Mouse (Mus musculus) mouse embryonic stem cell (cell line): ENCODE data around the gene Bpi.

Experiments used
- in situ Hi-C, 2 experiments: fragments of 300-500 bp; cut with MboI; formaldehyde crosslinking; loops; 1 replicate in 1 of 2; 3 replicates in 1 of 2; pipeline ENCODE4 v1.14.3; 2019 to 2020; ENCODE audit warnings: low sequenced_read_pairs in 2 of 2, low pct_unique_long_range_greater_than_20kb in 1 of 2, mixed read lengths in 1 of 2; ENCODE audit not compliant: unreplicated experiment in 1 of 2

The Bpi gene

DNA sequence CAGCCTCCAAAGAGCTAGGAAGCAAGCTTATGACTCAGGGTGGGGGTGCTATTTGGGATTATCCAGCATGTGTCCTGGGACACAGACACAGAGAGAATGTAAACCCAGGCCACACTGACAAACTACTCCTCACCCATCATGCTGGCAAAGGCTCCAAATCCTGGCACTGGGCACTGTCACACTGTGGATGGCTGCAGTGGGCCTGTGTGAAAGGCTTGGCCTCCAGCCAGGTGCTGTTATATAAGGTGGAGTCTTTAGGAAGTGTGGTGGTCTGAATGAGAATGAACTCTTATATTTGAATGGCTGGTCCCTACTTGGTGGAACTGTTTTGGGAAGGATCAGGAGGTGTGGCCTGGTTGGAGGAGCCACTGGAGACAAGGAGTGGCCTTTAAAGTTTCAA, 21.2 kb upstream of the Bpi start:
- in situ Hi-C loops: no loop called here

DNA sequence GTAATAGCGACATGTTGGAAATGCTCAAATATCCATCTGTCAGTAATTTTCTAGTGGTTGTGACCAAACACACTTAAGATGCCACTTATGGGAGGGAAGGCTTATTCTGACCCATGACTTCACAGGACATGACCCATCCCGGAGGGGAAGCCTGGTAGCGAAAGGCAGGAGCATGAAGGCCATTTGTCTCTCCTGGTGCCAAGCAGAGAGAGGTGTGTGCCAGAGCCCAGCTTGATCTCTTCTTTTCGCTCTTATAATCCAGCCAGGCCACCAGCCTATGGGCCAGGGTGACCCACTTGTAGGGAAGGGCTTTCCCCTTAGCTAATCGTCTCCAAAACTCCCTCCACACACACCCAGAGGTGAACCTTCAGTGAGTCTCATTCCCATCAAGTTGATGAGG, 19.8 kb upstream of the Bpi start:
- in situ Hi-C loops: no loop called here

GRCm38 (mm10) chr2:158241126-158241738, 16.7 kb upstream of the Bpi start:
- in situ Hi-C loops: no loop called here

DNA sequence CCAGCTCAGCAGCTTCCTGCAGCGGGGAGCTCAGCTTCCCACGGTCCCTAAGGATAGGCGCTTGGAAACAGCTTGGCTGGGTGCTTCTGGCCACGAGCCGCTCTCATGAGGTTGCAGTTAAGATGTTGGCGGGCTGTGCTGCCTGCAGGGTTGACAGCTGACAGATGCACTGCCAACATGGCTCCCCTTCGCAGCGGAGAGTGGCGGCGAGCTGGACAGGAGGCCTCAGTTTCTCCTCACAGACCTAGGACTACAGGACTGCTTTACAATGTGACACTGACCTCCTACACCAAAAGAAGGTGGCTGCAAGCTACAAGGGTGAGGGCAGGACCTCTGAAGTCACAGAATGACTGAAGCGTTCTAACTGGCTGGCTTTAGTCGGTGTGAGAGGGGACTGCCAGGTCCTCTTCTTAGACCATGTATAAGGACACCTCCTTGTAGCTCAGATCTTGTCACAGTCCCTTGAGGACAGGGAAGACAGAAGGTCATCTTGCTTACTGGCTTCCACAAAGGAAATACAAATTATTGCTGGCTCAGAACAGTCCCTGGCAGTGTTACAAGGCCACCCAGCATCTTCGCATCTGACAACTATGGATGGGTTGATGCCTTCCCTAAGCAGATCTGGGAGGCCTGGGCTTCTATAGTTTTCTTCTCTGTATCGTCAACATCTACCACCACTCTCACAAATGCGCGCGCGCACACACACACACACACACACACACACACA, 15.6 kb upstream of the Bpi start:
- in situ Hi-C loops: no loop called here

DNA sequence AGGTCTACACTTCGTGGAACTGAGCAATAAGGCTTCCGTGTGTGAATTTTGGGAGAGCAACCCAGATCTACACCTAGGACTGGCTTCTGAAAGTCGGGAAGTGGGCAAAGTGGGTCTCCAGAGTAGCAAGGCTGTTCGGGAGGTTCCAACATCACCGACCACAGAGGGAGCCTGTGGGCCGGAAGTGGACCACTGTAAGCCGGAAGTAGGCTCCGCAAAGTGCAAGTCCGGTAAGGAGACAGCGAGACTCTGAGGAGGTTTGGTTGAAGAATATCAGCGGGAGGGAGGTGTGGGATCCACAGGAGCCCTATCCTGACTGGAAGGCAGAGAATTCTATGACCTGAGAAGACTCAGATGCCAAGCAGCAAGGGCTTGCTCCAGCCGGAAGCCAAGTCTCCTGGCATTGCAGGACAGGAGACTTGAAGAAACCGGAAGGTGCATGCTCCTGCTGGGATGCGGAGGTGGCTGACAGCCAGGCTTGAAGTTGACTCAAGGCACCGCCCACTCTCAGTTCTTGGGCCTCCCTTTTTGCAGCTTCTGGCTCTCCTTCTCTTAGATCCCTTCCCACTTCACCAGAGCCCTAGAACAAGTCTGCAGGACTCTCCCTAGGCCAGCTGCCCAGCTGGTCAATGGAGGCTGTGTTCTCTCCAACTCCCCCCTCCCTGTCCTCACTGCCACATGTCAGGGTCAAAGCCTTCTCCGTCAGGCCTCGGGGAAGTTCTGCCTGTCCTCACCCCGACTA, 14.6 kb upstream of the Bpi start:
- in situ Hi-C loops: no loop called here

GRCm38 (mm10) chr2:158245072-158245817, 12.6 kb upstream of the Bpi start:
- in situ Hi-C loops: no loop called here

- in situ Hi-C loops: no loop called here
These were observed 10.0 kb upstream of the Bpi start for GRCm38 (mm10) chr2:158247852-158248251.

DNA sequence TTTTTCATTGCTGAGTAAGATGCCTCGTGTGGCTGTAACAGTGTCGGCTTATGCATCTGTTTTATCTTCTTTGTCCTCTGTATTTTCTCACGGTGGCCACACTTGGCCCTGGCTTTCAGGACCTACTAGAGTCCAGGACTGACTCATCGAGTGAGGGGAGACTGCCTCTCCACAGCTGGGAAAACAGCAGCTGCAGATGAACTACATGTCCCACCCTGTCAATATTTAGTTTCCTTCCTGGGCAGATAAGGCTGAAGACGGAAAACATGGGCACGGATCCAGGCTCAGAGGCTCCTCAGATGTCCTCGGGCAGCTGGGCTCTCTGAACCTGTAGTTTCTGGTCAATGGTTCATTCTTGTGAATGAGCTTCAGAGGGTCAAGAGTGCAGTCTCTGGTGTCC, 9.6 kb upstream of the Bpi start:
- in situ Hi-C loops: no loop called here

GRCm38 (mm10) chr2:158250558-158250957, 7.3 kb upstream of the Bpi start:
- in situ Hi-C loops: no loop called here

- in situ Hi-C loops: no loop called here
These were observed 4.1 kb upstream of the Bpi start for GRCm38 (mm10) chr2:158253806-158254205.

GRCm38 (mm10) chr2:158256894-158257293, 1.0 kb upstream of the Bpi start:
- in situ Hi-C loops: no loop called here

DNA sequence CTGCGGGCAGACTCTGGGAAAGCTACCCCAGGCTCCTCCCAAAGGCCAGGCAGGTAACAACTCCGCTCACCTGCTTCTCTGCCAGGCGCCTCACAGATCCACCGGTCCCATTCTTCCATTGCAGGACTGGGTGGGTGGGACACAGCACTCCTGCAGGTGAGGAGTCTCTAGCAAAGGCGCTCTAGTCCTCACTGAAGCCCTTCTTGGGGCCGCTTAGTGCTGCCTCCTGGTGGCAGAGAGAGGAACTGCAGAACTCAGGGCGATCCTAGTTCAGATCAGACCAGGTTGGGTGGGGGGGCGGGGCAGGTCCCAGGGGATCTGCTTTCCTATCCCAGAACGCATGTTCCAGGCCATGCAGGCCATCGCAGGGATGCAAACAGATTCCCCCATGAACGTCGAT, 887 bp downstream of the Bpi start:
- in situ Hi-C loops: no loop called here

- in situ Hi-C loops: no loop called here
These were observed 1.6 kb downstream of the Bpi start for GRCm38 (mm10) chr2:158259498-158259897.

DNA sequence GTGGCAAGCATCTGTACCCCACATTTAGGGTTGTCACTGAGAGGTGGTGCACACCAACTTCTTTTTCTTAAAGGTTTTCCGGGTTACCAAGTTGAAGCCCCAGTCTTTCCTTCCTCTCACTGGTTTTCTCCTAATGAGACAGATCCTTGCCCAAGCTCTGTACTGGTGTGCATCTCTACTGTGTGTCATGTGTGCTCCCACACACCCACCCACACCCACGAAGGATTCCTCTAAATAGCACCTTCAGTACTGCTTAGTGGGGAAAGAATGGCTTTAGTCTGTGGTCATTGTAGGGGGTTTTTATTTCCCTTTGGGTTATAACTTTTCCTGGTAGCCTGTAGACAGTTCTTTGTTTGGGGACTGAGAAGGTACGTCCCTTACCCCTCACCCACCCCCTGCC, 7.0 kb downstream of the Bpi start:
- in situ Hi-C loops: loop anchor here in 1 of 2 experiments (5.0 kb wide), 1 partner anchor 43 kb away; no protein-coding TSS in a partner anchor

DNA sequence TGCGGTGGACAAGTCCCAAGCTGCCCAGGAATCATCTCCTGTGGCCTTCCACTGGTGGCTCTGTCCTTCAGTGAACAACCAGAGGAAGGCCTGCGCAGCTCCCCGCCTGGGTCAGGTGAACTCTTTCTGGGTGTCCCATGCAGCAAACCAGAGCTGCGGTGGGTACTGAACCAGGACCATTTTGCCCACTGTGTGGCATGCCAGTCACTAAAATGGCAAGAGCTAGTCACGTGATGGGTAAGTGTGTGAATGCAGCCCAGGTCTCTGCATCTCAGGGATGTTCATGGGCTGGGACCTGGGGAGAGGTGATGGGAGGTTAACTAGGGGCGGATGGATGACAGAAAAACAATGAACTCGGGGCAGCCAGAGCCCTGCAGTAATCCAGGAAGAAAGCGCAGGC, 12.1 kb downstream of the Bpi start:
- in situ Hi-C loops: no loop called here

GRCm38 (mm10) chr2:158273646-158274045, 15.8 kb downstream of the Bpi start:
- in situ Hi-C loops: no loop called here

GRCm38 (mm10) chr2:158275349-158275748, 17.5 kb downstream of the Bpi start:
- in situ Hi-C loops: no loop called here

GRCm38 (mm10) chr2:158275811-158276210, 17.9 kb downstream of the Bpi start:
- in situ Hi-C loops: no loop called here

GRCm38 (mm10) chr2:158276451-158276850, 18.6 kb downstream of the Bpi start:
- in situ Hi-C loops: no loop called here
